Mouse (Mus musculus) cortical plate, adult 2 months (tissue): ENCODE measurements around the gene 4933415A04Rik.
A peak's percentile ranks its signal among the peaks of the same experiment; 100 is the strongest.

ENCODE experiments used
- CTCF ChIP-seq: fragments of 200-500 bp; IDR thresholded peaks from 2 replicates; pipeline ENCODE4 v1.5.1; 2011; ENCODE audit warnings: mild to moderate bottlenecking, control low read depth, low read length; ENCODE audit not compliant: insufficient read depth; ENCODE audit errors: extremely low read depth
- POLR2A ChIP-seq: fragments of 200-500 bp; IDR thresholded peaks from 2 replicates; pipeline ENCODE4 v1.6.1; 2011; ENCODE audit warnings: mild to moderate bottlenecking, low read length, control low read depth; ENCODE audit not compliant: insufficient read depth; ENCODE audit errors: extremely low read depth

DNA sequence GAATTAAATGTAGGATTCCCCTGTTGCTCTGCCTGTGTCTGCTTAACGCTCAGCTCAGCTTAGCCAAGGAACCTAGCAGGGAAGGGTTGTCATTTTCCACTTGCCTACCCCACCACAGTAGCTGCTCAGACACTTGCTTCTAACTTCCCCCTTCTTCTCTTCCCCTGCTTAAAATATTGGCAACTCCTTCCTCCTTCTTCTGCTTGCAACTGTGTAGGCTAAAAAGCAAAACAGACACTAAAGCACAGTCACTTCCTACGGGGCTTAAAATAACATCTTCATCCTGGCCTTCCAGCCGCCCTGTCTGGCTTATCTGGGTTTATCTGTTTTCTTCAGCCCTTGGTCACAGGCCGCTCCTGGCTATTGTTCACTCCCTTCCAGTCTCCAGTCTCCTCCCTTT lies 45.7 kb downstream of the 4933415A04Rik start:
- TF ChIP-seq POLR2A (0 out of 2 replicates have a peak, but pooled peaks have one; percentile 22), CTCF (no peak)
